Mouse (Mus musculus) MEL (cell line): ENCODE measurements at regions not wholly inside any gene's neighbourhood (a gene's known extent, or its start where the extent isn't known, plus 50 kb on each side); places are given as distances from the start of the nearest gene placed in this dataset.

Experiments
- DNase-seq: peaks from one replicate; pipeline ENCODE4 v3.0.0; 2011; ENCODE audit warnings: low read depth, low spot score
- H3K27ac ChIP-seq: 2 replicates; pipeline ENCODE4 v1.5.1; 2012; ENCODE audit warnings: low read depth, mild to moderate bottlenecking, control low read depth, low read length, moderate library complexity; ENCODE audit not compliant: control insufficient read depth
- H3K27me3 ChIP-seq, 2 experiments: fragments of 150-350 bp in 1 of 2; sonication (generic) in 1 of 2; 2 replicates each; pipeline ENCODE4 v1.6.1; 2012; ENCODE audit warnings: low read length in 2 of 2, mild to moderate bottlenecking in 2 of 2, improper control_type of control experiment in 1 of 2, moderate library complexity in 1 of 2; ENCODE audit not compliant: insufficient read depth in 2 of 2, control insufficient read depth in 1 of 2
- H3K36me3 ChIP-seq, 2 experiments: 2 replicates each; pipeline ENCODE4 v1.6.1; 2012 to 2014; ENCODE audit warnings: low read length in 2 of 2, improper control_type of control experiment in 1 of 2, inconsistent platforms in 1 of 2, mild to moderate bottlenecking in 1 of 2; ENCODE audit not compliant: insufficient read depth in 2 of 2, control insufficient read depth in 1 of 2
- H3K4me1 ChIP-seq, 2 experiments: fragments of 150-350 bp in 1 of 2; sonication (generic) in 1 of 2; 2 replicates each; pipeline ENCODE4 v1.6.1; 2012; ENCODE audit warnings: low read length in 2 of 2, improper control_type of control experiment in 1 of 2, mild to moderate bottlenecking in 1 of 2; ENCODE audit not compliant: insufficient read depth in 2 of 2, control insufficient read depth in 1 of 2
- H3K4me3 ChIP-seq, 2 experiments: fragments of 150-350 bp in 1 of 2; sonication (generic) in 1 of 2; 2 replicates each; pipeline ENCODE4 v1.5.1; 2012; ENCODE audit warnings: low read depth in 2 of 2, low read length in 2 of 2, mild to moderate bottlenecking in 2 of 2, moderate library complexity in 2 of 2, control low read depth in 1 of 2, improper control_type of control experiment in 1 of 2; ENCODE audit not compliant: control insufficient read depth in 1 of 2, insufficient read depth in 1 of 2
- H3K79me2 ChIP-seq: 2 replicates; pipeline ENCODE4 v1.6.1; 2012; ENCODE audit warnings: mild to moderate bottlenecking, low read length, moderate library complexity; ENCODE audit not compliant: control insufficient read depth, poor library complexity, insufficient read depth
- H3K9ac ChIP-seq: 2 replicates; pipeline ENCODE4 v1.6.1; 2012; ENCODE audit warnings: low read depth, mild to moderate bottlenecking, control low read depth, low read length, moderate library complexity; ENCODE audit not compliant: control insufficient read depth, poor library complexity, severe bottlenecking
- H3K9me3 ChIP-seq: fragments of 150-350 bp; sonication (generic); replicated peaks from 2 replicates; pipeline ENCODE4 v1.6.1; 2012; ENCODE audit warnings: mild to moderate bottlenecking, low read length, improper control_type of control experiment, moderate library complexity; ENCODE audit not compliant: insufficient read depth
- CHD1 ChIP-seq: IDR thresholded peaks from 2 replicates; pipeline ENCODE4 v1.6.1; 2012; ENCODE audit warnings: low read depth, mild to moderate bottlenecking, inconsistent platforms, low read length, improper control_type of control experiment
- CHD2 ChIP-seq: IDR thresholded peaks from 2 replicates; pipeline ENCODE4 v1.6.1; 2011; ENCODE audit warnings: low read length, improper control_type of control experiment
- E2F4 ChIP-seq: IDR thresholded peaks from 2 replicates; pipeline ENCODE4 v1.6.1; 2011; ENCODE audit warnings: low read depth, low read length, improper control_type of control experiment, borderline replicate concordance
- ETS1 ChIP-seq: IDR thresholded peaks from 2 replicates; pipeline ENCODE4 v1.6.1; 2012; ENCODE audit warnings: low read depth, mild to moderate bottlenecking, inconsistent platforms, low read length, improper control_type of control experiment, moderate library complexity
- KAT2A ChIP-seq: conservative IDR thresholded peaks from 2 replicates; pipeline ENCODE4 v1.6.1; 2012; ENCODE audit warnings: low read depth, low read length, improper control_type of control experiment, inconsistent platforms
- MAX ChIP-seq: IDR thresholded peaks from 2 replicates; pipeline ENCODE4 v1.6.1; 2011; ENCODE audit warnings: low read length, improper control_type of control experiment
- MEF2A ChIP-seq: IDR thresholded peaks from 2 replicates; pipeline ENCODE4 v1.6.1; 2014; ENCODE audit warnings: low read depth, mild to moderate bottlenecking, inconsistent platforms, low read length, improper control_type of control experiment; ENCODE audit not compliant: poor library complexity, insufficient replicate concordance, severe bottlenecking; ENCODE audit errors: extremely low read depth
- MYB ChIP-seq: IDR thresholded peaks from 2 replicates; pipeline ENCODE4 v1.6.1; 2011; ENCODE audit warnings: mild to moderate bottlenecking, low read depth, low read length, improper control_type of control experiment
- MYC ChIP-seq: IDR thresholded peaks from 2 replicates; pipeline ENCODE4 v1.6.1; 2011; ENCODE audit warnings: low read depth, mild to moderate bottlenecking, low read length, improper control_type of control experiment, moderate library complexity
- NELFE ChIP-seq: IDR thresholded peaks from 2 replicates; pipeline ENCODE4 v1.6.1; 2011; ENCODE audit warnings: low read depth, low read length, improper control_type of control experiment
- NRF1 ChIP-seq: IDR thresholded peaks from 2 replicates; pipeline ENCODE4 v1.6.1; 2014; ENCODE audit warnings: low read depth, mild to moderate bottlenecking, inconsistent platforms, low read length, improper control_type of control experiment, moderate library complexity; ENCODE audit not compliant: poor library complexity, insufficient read depth, severe bottlenecking
- POLR2A ChIP-seq, 2 experiments: IDR thresholded peaks; 2 replicates each; pipeline ENCODE4 v1.6.1; 2011 to 2012; ENCODE audit warnings: low read length in 2 of 2, mild to moderate bottlenecking in 2 of 2, control low read depth in 1 of 2, improper control_type of control experiment in 1 of 2, low read depth in 1 of 2, moderate library complexity in 1 of 2; ENCODE audit not compliant: control insufficient read depth in 1 of 2, insufficient read depth in 1 of 2, poor library complexity in 1 of 2
- RAD21 ChIP-seq: IDR thresholded peaks from 2 replicates; pipeline ENCODE4 v1.6.1; 2011; ENCODE audit warnings: mild to moderate bottlenecking, low read depth, low read length, improper control_type of control experiment
- TBP ChIP-seq: IDR thresholded peaks from 2 replicates; pipeline ENCODE4 v1.8.0; 2011; ENCODE audit warnings: low read depth, low read length, improper control_type of control experiment
- TCF12 ChIP-seq: IDR thresholded peaks from 2 replicates; pipeline ENCODE4 v1.6.1; 2014; ENCODE audit warnings: low read depth, mild to moderate bottlenecking, inconsistent platforms, low read length, improper control_type of control experiment, moderate library complexity
- UBTF ChIP-seq: IDR thresholded peaks from 2 replicates; pipeline ENCODE4 v1.6.1; 2012; ENCODE audit warnings: low read depth, mild to moderate bottlenecking, inconsistent platforms, low read length, improper control_type of control experiment, moderate library complexity, borderline replicate concordance; ENCODE audit not compliant: insufficient read depth
- USF1 ChIP-seq: IDR thresholded peaks from 2 replicates; pipeline ENCODE4 v1.6.1; 2014; ENCODE audit warnings: low read depth, mild to moderate bottlenecking, inconsistent platforms, low read length, improper control_type of control experiment, moderate library complexity
- ZC3H11A ChIP-seq: IDR thresholded peaks from 2 replicates; pipeline ENCODE4 v1.6.1; 2012; ENCODE audit warnings: low read depth, mild to moderate bottlenecking, inconsistent platforms, low read length, improper control_type of control experiment
- ZKSCAN1 ChIP-seq: IDR thresholded peaks from 2 replicates; pipeline ENCODE4 v1.6.1; 2012; ENCODE audit warnings: low read depth, mild to moderate bottlenecking, inconsistent platforms, low read length, improper control_type of control experiment, moderate library complexity
- ZMIZ1 ChIP-seq: IDR thresholded peaks from 2 replicates; pipeline ENCODE4 v1.6.1; 2012; ENCODE audit warnings: low read depth, mild to moderate bottlenecking, inconsistent platforms, low read length, improper control_type of control experiment, moderate library complexity

DNA sequence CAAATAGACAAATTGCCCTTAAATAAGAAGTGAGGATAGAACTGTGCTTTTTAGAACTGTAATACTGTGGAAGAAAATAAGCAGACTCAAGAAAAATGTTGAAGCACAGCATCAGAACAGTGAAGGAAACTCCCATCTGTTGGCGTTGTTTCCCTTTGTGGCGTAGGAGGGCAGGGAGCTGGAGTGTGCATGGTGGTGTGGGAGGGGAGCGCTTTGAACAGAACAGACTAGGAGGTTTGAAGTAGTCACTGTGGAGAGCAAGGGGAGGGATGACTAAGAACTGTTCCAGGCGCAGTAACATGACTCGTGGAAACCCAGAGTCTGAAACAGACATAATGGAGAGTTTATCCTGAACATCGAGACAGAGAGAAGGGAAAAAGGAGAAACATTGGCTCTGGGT lies 469.7 kb downstream of the Lmo7 start:
- Histone ChIP-seq H3K4me3 (no peak overlapping the region), H3K4me1 (no peaks in the 10 kb centered on the region), H3K27me3 (no peaks in the 10 kb centered on the region), H3K9me3 (no peaks in the 10 kb centered on the region), H3K27ac (no peak overlapping the region), H3K9ac (no peak overlapping the region)
- DNase-seq: no peak
- TF ChIP-seq ETS1 (no peak), ZKSCAN1 (no peak)
- TF ChIP-seq, all 39 proteins: peak for 0
- no peaks in the 10 kb centered on the region for H3K79me2 ChIP-seq
- no peaks in the 10 kb centered on the region for H3K36me3 ChIP-seq

DNA sequence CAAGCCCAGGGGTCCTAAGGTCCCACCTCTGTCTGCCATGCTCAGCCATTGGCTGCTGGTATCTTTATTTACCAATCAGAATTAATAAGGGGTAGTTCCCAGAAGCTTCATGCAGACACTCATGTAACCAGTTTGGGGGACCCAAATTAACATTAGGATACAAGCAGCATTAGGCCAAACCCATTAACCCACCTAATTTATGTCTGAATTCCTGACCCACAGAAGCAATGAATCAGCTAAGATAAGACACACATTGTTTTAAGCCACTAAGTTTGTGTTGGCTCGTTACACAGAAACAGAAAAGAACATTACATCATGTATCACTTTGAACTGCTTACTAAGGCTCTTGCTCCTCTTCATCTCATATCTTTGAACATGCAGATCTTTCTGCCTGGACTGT lies 461.0 kb downstream of the Lmo7 start:
- no peaks in the 10 kb centered on the region for H3K27me3 ChIP-seq
- H3K4me1 ChIP-seq: no peaks in the 10 kb centered on the region
- no peaks in the 10 kb centered on the region for H3K79me2 ChIP-seq
- H3K36me3 ChIP-seq: no peaks in the 10 kb centered on the region
- no peak for TF ChIP-seq NRF1
- no peak for TF ChIP-seq CHD2
- no peak for TF ChIP-seq MYC
- TF ChIP-seq TCF12: no peak
- TF ChIP-seq TBP: no peak
- TF ChIP-seq ZC3H11A: no peak
- no peak for TF ChIP-seq RAD21
- no peak for TF ChIP-seq KAT2A
- TF ChIP-seq CHD1: no peak
- TF ChIP-seq MYB: no peak
- TF ChIP-seq USF1: no peak
- no peak for TF ChIP-seq MEF2A
- TF ChIP-seq NELFE: no peak
- TF ChIP-seq ETS1: no peak
- no peak for TF ChIP-seq UBTF
- TF ChIP-seq MAX: no peak
- no peak for TF ChIP-seq POLR2A (IDR thresholded peaks at IDR 0.05; ENCODE audit: control insufficient read depth in 1 of 2, insufficient read depth in 1 of 2, low read depth in 1 of 2, low read length in 2 of 2, poor library complexity in 1 of 2)
- TF ChIP-seq ZMIZ1: no peak
- TF ChIP-seq E2F4: no peak
- H3K9ac ChIP-seq: no peak overlapping the region
- DNase-seq: no peak
- no peak overlapping the region for H3K27ac ChIP-seq
- H3K9me3 ChIP-seq: no peaks in the 10 kb centered on the region
- no peak overlapping the region for H3K4me3 ChIP-seq
